Mouse (Mus musculus): ENCODE measurements around the gene Blm.

Blm gene

GRCm38 (mm10) chr7:80436571-80436970 lies 98.3 kb downstream of the Blm start:
- DNase-seq = no peak

GRCm38 (mm10) chr7:80435594-80435993 lies 99.3 kb downstream of the Blm start:
- DNase-seq = no peak

GRCm38 (mm10) chr7:80429661-80430060 lies 105.3 kb downstream of the Blm start:
- no peak for DNase-seq

GRCm38 (mm10) chr7:80427730-80428129 lies 107.2 kb downstream of the Blm start:
- peak; percentile 25 for DNase-seq

- peak; percentile 77 for DNase-seq
These were observed 108.6 kb downstream of the Blm start for GRCm38 (mm10) chr7:80426363-80426762.

GRCm38 (mm10) chr7:80424722-80425121 lies 110.2 kb downstream of the Blm start:
- DNase-seq = no peak

- peak; percentile 57 for DNase-seq
These were observed 112.0 kb downstream of the Blm start for GRCm38 (mm10) chr7:80422759-80423480.

GRCm38 (mm10) chr7:80421576-80421975 lies 113.3 kb downstream of the Blm start:
- no peak for DNase-seq

- DNase-seq = no peak
These were observed 114.3 kb downstream of the Blm start for GRCm38 (mm10) chr7:80420586-80420985.

- DNase-seq = no peak
These were observed 115.6 kb downstream of the Blm start for GRCm38 (mm10) chr7:80419278-80419677.

- no peak for DNase-seq
These were observed 116.9 kb downstream of the Blm start for GRCm38 (mm10) chr7:80418036-80418435.

- no peak for DNase-seq
These were observed 117.3 kb downstream of the Blm start for GRCm38 (mm10) chr7:80417601-80418000.

- DNase-seq = no peak
These were observed 118.0 kb downstream of the Blm start for GRCm38 (mm10) chr7:80416969-80417368.

- DNase-seq = no peak
These were observed 120.5 kb downstream of the Blm start for GRCm38 (mm10) chr7:80414303-80414855.

- no peak for DNase-seq
These were observed 121.2 kb downstream of the Blm start for GRCm38 (mm10) chr7:80413512-80414302.

GRCm38 (mm10) chr7:80412781-80413180 lies 122.1 kb downstream of the Blm start:
- no peak for DNase-seq

GRCm38 (mm10) chr7:80412279-80412678 lies 122.6 kb downstream of the Blm start:
- DNase-seq = peak; percentile 87

GRCm38 (mm10) chr7:80410380-80410779 lies 124.5 kb downstream of the Blm start:
- DNase-seq = no peak

- DNase-seq = no peak
These were observed 127.2 kb downstream of the Blm start for GRCm38 (mm10) chr7:80407712-80408111.

GRCm38 (mm10) chr7:80406186-80406585 lies 128.7 kb downstream of the Blm start:
- no peak for DNase-seq

- no peak for DNase-seq
These were observed 129.7 kb downstream of the Blm start, which contains the start of gene Furin for GRCm38 (mm10) chr7:80405188-80405695. Furin (minus strand) TSS chr7:80405436.

Measured in layer of hippocampus, adult 9-11 months (tissue).